Mouse (Mus musculus) hindlimb bud, embryonic 11.5 days (tissue): Measurements from ENCODE around the gene Farsb.
"Not testable (repeated sequence)": the region's sequence is repeated elsewhere in the genome, so short reads cannot be mapped to it uniquely, and the experiment has no call there.

Experiments
- DNase-seq: peaks from one replicate; pipeline ENCODE4 v3.0.0-alpha.2; 2012; ENCODE audit warnings: low read depth, low spot score; ENCODE audit errors: extremely low spot score

The Farsb gene

DNA sequence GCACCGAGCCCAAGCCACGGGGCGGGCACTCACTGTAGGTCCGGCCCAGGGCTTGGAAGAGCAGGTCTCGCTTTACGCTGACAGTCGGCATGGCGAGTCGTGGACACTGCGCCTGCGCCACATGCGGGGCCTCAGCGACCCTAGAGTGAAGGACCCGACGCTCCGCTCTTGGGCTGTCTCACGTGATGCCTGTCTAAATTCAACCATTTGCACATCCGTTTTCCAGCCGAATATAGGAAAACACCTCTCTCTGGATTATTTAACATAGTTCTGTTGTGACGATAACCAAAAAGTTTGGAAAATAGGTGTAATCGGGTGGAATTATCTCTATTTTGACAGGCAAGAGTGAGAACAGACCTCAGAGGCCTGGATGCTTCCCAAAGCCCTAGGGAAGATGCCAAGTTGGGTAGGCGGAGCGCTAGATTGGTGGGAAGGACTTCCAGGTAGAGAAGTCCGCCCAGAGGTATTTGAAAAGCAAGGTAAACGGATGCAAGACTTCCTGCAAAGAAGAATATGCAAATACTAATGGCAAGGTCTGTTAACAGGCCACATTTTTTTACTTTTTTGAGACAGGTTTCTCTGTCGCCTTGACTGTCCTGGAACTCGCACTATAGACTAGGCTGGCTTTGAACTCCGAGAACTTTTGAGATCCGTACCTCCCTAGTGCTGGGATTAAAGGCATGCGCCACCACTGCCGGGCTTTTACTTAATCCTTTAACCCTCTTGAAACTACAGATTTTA, at the start of gene Farsb:
TSS of gene Farsb (minus strand) at position 146 of the 741 bp plus-strand sequence.
- peak; percentile 96 for DNase-seq

DNA sequence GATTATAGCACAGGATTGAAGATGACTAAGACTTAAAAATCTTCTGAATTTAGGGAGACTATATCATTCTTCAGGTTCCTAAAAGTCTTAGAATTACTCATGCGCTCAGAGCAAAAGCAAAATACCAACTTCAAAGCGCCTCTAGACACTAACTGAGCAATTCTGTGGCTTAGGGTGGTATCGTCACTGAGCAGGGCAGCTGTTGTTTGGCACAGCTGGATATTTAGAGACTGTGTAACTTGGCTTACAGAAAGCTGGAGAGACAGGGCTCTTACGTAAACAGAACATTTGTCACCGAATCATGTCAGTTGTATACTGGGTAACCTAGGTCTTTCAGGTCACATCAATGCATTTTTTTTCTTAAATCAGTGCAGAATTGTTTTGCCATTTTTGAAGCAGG, 49.7 kb upstream of the Farsb start:
- DNase-seq, result no peak

DNA sequence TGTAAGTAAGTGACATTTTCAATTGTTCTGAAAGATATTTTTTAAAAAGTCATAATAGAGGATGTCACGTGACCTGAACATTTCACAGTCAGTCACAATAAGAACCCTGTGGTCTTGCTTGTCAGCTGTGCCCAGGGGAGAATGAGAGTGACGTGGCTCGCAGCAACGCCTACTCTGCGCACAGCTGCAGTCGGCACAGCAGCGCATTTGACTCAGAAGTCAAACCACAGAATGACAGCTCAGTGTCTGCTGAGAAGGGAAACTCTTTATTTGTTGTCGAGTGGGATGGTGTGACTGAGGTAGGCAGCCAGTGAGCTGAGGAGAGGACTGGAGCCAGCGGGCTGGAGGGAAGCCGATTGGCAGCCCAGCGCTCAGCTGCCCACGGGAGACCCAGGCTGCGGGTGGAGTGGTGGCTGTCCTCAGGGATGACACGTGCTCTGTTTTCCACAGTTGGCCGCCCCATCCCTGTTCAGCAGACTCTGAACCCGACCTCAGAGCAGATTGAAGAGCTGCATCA, 48.9 kb upstream of the Farsb start:
- DNase-seq, result no peak

DNA sequence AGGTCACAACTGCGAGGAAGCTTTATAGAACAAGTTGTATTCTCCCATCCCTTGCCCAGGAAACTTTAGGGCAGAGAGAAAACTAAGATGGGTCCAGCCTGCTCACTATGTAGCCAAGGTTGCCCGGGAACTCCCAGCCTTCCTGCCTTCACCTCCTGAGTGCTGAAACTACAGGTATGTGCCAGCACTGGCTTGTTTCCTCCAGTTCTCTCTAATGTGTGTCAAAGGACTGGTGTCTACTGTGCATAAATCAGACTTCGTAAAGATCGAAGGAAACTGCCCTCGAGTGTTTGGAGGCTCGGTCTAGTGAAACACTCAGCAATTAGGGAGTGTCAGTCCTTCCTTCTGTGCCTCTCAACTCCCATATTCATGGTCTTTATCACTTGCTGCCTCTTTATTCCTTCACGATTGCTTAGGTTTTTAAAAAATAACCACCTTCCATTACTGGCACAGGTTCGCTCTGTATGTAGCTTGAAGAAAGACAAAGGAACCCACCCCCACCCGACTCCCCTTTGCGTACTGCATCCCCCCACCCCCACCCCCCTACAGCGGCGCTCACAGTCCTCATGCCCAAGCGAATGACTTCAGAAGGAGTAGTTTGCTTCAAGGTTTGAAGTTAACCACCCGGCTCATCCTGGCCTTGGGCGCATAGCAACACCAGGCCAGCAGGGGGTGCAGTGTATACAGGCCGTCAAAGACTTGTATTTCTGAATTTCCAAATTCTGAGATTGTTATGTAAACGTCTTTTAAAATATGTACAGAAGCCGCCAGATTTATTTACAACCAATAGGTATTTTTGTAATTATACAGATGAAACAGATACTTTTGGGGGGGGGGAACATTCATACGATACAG, 47.8 kb upstream of the Farsb start:
- no peak for DNase-seq

DNA sequence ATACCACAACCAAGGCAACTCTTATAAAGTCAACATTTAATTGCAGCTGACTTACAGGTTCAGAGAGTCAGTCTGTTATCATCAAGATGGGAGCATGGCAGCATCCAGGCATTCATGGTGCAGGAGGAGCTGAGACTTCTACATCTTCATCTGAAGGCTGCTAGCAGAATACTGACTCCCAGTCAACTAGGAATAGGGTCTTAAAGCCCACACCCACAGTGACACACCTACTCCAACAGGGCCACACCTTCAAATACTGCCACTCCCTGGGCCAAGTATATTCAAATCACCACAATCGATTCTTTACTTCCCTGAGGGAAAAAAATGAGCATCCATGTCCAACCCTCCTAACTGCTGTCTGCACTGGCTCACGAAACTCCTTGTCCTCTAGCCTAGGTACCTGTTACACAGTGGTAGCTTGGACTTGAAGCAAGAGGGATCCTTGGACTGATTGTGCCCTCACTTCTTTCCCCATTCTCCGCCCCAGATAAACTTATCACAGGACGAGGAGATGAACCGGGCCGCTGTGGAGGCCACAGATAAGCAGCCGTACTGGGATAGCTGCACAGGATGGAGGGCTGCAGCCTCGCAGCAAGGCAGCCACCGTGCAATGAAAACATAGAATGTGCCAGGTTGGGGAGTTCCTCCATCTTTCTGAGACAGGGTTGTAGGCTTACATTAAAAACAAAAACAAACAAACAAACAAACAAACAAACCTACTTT, 45.9 kb upstream of the Farsb start:
- DNase-seq, result no peak

DNA sequence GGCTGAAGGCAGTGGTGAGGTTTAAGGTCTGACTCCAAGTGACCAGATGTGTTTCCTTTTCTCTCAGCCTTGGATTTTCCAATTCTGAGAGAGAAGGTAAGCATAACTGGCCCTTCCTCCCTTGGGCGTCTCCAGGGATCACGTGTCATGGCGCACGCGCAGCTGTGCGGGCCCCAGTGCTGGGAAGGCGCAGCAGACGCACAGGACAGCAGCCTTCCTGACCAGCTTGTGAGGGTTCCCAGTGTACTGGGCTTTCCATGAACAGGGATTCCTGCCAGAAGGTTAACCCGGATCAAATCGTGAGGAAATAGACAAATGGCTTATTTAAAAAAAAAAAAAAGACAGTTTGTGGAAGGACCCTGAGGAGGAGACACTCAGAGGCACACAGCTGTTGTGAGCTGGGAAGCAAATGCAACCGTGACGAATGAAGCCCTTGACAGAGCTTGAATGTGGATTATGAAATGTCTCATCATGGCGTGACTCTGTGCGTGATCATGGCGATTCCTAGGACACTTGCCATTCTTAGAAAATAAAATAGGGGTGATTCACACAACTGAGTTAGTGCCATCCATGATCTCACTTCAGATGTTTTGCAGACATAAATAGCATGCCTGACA, 43.6 kb upstream of the Farsb start:
- DNase-seq, result no peak

DNA sequence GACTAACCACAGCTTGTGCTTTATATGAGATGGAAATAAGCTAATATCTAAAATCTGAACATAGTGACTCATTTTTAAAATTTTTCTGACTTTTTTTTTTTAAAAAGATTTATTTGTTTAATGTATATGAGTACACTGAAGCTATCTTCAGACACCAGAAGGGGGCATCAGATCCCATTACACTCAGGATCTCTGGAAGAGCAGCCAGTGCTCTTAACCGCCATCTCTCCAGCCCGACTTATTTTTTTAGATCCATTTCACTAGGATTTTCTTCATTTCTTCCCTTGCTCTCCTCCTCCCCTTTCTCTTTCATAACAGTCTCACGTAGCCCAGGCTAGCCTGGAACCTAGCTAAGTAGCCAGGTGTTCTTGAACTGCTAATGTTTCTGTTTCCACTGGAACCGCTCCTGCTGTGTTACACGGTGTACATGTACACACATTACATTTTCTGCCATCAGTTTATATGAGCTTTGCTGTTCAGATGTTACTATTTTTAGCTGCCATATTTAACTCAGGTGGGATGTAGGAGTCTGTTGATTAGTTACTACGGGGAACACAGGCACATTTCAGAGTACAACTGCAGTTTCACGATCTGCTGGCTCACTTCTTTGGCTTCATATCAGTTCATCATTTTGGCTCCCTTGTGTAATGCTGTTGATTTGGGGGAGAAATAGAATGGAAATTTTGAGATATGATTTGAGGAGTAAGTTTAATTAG, 42.0 kb upstream of the Farsb start:
- no peak for DNase-seq

DNA sequence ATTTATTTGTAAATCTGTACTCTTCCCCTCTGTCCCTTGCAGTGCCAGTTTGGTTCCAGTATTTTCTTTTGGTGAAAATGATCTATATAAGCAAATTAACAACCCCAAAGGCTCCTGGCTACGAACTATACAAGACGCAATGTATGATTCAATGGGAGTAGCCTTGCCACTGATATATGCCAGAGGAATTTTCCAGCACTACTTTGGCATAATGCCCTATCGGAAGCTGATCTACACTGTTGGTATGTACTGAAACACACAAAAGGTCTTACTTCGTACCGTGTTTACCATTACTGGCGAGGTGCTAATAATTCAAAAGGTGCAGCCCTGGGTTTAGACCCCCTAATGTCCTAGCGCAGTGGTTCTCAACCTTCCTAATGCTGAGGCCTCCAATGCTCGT, 40.3 kb upstream of the Farsb start:
- DNase-seq, result no peak

DNA sequence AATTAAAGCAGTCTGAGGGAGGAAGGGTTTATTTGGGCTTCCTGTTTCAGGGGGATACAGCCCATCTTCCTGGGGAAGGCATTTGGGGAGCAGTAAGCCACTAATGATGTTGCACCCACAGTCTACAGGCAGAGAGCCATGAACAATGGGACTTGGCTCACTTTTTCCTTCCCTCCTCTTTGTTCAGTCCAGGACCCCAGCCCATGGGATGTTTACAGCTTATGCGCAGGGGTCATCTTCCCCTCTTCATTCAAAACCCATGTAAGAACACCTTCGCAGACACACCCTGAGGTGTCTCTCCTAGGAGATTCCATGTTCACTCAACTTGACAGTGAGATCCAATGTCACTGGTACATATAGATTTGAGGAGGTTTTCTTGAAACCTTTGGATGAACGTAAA, 39.7 kb upstream of the Farsb start:
- DNase-seq, result no peak

DNA sequence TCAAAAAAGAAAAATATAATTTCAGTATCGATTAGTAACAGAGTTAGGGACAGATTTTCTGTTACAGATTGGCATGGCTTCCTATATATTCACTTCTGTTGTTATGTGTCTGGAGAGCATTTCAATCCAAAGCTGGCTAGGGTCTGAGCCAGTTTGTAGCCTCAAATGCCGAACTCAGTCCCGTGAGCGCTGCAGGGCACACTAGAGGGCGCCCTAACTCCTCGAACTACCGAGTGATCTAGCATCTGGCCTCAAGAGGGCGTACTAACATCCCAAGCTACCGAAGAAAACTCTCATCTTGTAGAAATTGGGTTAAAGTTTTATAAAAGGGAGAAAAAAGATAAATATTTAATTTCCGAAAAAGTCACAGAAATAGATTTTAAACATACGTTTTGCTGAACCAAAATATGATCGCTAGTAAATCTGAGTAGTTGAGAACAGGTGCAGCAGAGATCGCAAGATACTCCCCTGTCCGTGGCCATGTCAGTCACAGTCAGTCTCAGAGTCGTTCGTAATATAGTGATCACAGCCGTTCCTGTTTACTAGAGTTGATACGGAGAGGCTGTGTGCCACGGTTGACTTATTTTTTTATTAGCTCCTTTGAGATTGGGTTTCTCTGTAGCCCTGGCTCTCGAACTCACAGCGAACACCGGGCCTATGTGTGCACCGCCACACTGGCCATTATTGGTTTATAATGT, 36.6 kb upstream of the Farsb start:
- DNase-seq, result peak; percentile 46

DNA sequence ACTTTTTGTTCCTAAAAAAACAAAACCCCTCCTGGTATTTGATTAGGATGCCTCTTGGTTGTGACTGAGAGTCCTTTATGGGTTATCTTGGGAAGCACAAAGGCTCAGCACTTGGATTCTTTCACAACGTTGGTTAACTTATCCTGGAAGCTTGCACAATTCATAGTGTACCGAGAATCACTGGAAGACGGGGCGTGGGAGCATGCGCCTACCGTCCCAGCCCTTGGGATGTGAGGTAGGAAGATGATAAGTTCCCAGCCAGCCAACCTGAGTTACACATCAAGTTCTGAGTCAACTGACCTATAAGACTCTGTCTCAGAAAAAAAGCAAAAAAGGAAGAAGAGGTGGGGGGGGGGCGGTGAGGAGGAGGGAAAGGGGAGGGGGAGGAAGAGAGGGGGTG, 30.2 kb upstream of the Farsb start:
- DNase-seq, result no peak

DNA sequence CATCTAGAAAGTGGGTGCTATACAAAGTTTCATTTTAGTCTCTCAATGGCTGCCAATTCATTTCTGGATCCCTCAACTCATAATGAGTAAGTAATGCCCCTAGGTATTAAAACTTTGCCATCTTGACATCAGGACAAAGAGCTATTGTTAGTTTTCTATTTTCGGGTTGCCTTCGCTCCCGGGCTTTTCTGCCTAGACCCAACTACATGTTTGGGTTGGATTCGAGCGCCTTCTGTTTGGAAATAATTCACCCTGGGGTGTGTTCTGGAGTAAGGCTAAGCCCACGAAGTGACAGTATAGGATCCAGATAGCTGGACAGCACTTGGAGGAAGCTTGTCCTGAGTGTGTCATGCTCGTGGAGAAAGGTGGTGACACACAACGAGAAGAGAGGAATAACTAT, 24.1 kb upstream of the Farsb start:
- no peak for DNase-seq

DNA sequence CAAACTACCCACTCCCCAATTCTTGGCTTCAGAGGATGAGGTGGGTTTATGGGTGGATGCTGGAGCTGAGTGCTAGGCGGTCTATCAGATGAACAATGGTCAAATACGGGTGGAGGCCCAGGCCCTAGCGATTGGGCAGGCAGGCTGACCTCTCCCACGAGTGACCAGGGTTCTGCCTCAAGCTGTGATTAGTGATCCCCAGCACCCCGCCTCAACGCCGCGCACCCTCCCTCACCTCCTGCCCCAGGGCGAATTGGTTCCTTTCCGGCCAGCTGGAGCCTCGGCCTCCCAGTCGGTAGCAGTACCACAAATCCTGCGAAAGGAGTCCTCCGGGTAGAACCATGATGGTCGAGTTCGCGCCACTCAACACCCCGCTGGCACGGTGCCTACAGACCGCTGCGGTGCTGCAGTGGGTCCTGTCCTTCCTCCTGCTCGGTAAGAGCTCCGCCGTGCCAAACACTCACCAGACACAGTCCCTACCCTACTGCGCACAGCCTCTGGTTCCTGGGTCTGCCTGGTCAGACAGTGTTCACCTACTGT, 23.0 kb upstream of the Farsb start, which contains the start of gene BC035947:
TSS of gene BC035947 (minus strand) at position 538 of the 540 bp plus-strand sequence.
- DNase-seq, result no peak

DNA sequence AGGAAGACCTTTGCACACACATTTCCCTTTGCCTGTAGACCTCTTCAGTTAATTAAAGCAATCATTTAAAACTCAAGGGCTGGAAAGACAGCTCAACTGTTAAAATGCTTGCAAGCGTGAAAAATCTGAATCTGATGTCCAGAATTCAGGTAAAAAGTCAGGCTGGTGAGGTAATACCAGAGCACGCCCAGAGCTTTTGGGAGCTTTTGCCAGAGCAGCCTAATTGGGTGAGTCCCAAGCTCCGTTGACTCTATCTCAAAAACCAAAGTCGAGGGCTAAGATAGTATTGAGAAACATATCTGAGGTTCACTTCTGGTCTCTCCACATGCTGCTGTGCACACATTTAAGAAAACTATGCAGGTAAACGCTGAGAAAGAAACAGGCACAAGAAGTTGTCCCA, 22.2 kb upstream of the Farsb start, which contains the start of gene Mogat1:
TSS of gene Mogat1 (plus strand) at position 130 of the 400 bp plus-strand sequence.
- DNase-seq, result no peak

DNA sequence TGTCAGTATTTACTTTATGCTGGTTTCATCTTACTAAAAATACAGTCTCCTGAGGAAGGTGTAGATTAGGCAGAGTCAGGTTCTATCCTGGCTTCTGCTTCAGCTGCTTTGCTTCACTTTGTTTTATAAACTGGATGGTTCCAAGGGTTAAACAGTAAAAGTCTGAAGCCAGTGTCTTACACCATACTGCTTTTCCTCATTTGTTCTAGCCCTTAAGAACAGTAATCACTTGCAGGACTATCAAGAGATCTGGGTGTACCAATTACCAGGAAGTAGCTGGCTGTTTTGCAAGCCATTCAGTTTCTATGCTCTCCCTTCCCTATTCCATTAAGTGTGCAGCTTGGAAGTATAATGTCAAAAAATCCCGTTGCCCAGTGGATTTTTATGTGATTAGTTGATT, 18.4 kb upstream of the Farsb start:
- DNase-seq, result no peak

DNA sequence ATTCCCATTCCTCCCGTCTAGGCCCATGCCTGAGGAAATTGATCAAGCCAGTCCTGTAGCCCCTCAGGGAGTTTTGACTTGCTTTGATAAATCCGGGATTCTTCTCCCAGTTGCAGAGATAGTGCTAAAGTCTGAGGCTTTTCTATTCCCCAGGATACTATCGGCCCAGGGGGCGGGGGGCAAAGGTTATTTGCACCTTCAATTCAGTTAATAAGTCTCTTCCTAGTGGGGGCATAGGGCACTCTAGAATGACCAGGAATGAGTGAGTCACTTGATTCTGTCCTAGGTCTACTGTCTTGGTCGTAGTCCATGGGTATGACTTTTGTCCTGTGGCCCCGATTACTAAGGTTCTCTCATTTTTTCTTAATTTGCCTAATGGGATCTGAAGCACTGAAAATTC, 13.8 kb upstream of the Farsb start:
- DNase-seq, result no peak

DNA sequence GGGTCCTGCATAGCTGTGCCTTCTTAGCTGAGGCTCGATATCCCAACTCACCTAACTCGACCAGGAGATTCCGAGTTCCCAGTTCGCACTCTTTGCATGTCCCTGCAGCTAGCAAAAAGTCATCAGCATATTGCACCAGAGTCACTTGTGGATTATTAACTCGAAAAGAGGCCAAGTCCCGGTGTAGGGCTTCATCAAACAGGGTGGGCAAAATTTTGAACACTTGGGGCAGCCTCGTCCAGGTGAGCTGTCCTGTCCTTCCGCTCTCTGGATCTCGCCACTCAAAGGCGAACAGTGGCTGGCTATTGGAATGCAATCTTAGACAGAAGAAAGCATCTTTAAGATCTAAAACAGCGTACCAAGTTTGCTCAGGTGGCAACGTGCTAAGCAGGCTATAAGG, 13.2 kb upstream of the Farsb start:
- DNase-seq, result not testable (repeated sequence)

DNA sequence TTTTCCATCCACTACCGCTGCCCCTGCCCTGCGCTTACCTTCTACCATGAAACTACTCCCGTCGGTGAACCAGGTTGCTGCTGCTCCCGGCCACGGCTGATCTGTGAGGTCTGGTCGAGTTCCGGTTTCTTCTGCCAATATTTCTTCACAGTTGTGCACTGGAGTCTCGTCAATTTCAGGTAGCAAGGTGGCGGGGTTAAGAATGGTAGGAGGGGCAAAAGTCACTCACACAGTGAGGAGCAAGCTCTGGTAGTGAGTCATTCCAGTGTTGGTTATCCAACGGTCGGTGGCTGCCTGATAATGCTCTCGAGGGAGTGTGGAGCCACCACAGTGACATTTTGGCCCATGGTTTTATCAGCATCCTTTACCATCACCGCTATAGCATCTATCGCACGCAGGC, 12.3 kb upstream of the Farsb start:
- DNase-seq, result no peak

DNA sequence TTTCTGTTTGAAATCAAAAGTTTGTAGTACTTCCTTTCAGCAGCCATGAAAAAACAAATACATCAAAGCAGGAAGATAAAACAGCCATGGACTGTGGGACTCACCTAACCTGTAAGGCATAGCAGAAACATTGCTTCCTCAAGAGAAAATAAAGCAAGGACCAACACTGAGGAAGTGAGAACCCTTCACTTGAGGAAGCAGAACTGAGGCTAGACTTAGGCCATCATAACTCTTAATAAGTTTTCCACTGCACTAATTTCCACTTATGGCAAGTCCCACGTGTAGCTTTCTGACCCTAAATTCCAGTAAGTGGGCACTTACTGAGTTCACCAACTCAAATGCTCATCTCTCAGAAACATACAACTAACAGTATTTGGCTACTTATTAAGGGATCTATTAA, 1.4 kb upstream of the Farsb start:
- no peak for DNase-seq

DNA sequence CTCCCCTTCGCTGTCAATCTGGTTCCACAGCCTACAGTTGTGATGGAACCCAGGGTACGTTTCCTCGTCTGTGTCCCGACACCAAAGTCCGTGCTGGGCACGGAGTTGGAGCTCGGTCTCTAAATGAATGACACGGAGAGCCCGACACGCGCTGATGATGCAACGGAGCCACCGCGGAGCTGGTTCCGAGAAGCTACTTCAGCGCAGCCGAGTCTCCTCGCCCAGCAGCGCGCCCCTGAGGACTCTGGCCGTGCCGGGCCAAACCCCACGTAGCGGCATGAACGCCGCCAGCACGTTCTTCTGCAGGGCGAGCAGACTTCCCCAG, 308 bp downstream of the Farsb start:
- no peak for DNase-seq
